ENCODE assay signal across 25 mouse cellular contexts in the genomic region with DNA sequence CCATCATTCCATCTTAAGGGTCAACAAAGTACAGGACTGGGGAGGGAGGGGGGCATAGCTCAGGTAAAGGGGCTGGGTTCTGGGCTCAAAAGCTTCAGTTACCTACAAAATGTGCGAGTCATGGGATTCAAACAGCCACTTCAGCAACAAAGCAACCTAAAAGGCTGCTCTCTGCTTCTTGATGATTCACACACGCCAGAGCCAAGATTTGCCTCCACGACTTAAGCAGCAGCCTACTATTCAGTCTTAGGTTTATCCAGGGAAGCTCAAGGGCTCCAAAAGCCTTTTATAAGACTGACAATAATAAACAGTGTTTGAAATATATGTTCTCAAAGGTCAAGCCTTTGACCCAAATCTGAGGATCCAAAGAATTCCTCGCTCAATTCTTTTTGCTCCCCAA.
DNase-seq lines count a peak whose midpoint lies in the region; ATAC-seq and TF ChIP-seq lines count a peak whose summit lies in the region.
"Had no signal": no experiment of that assay in that cellular context is flagged by ENCODE, and none has a peak within 500 bp of the region (broad histone marks: within the 10 kb centered on the region; RNA-seq: fewer than 3 reads in every experiment).

No protein-coding gene starts in this region.

- peak; percentile 31; the same call in 1 of the 2 replicates for ATAC-seq in lung, embryonic 14.5 days (ENCODE audit: insufficient read depth)
- no peak for ATAC-seq in forebrain, embryonic 11.5 days (replicated peaks; ENCODE audit: low FRiP score)
- ATAC-seq: CD4-positive, CD25-positive, alpha-beta regulatory T cell, adult 4 months; forebrain, embryonic 14.5 days; forebrain, postnatal 0 days had no signal

- H3K4me2 ChIP-seq in lung, embryonic 14.5 days: no peak overlapping the region
- no peak overlapping the region for H3K4me2 ChIP-seq in forebrain, embryonic 11.5 days (ENCODE audit: low read depth, low read length, severe bottlenecking)
- H3K4me2 ChIP-seq: heart, embryonic 13.5 days; hindbrain, embryonic 15.5 days had no signal

- no peaks in the 10 kb centered on the region for H3K9me3 ChIP-seq in lung, embryonic 14.5 days (ENCODE audit: low read depth, low read length)
- no peaks in the 10 kb centered on the region for H3K9me3 ChIP-seq in forebrain, embryonic 11.5 days (ENCODE audit: control insufficient read depth, low read length)
- H3K9me3 ChIP-seq: forebrain, embryonic 10.5 days; heart, embryonic 13.5 days; hindbrain, embryonic 15.5 days had no signal

- H3K36me3 ChIP-seq in heart, adult 2 months (ENCODE audit: control insufficient read depth, insufficient read depth, low read length): no peaks in the 10 kb centered on the region
- H3K36me3 ChIP-seq in lung, embryonic 14.5 days (ENCODE audit: insufficient read depth): no peaks in the 10 kb centered on the region
- H3K36me3 ChIP-seq in forebrain, embryonic 11.5 days (ENCODE audit: control insufficient read depth, insufficient read depth, low read length): no peaks in the 10 kb centered on the region
- H3K36me3 ChIP-seq: forebrain, embryonic 10.5 days; heart, embryonic 13.5 days; hindbrain, embryonic 15.5 days had no signal

- H3K4me1 ChIP-seq in heart, adult 2 months (ENCODE audit: control insufficient read depth, insufficient read depth, low read length): no peaks in the 10 kb centered on the region
- H3K4me1 ChIP-seq in lung, embryonic 14.5 days (ENCODE audit: insufficient read depth): 0 out of 2 replicates have a peak, but pooled peaks cover 8% of the 10 kb centered on the region
- H3K4me1 ChIP-seq in forebrain, embryonic 11.5 days (replicated peaks; ENCODE audit: control insufficient read depth, insufficient read depth, low read length): no peaks in the 10 kb centered on the region
- H3K4me1 ChIP-seq: forebrain, embryonic 10.5 days; hindbrain, embryonic 15.5 days had no signal

- no peak for TF ChIP-seq CTCF in heart, adult 2 months (IDR thresholded peaks at IDR 0.05)
- TF ChIP-seq CTCF in lung, embryonic 14.5 days (IDR thresholded peaks at IDR 0.05; ENCODE audit: low read depth): no peak

- peak; percentile 34 for DNase-seq in heart, adult 11 months
- DNase-seq in heart, adult 2 months: no peak
- DNase-seq in lung, embryonic 14.5 days: peak; percentile 47
- DNase-seq in lung, postnatal 25 days (ENCODE audit: low spot score): no peak
- peak; percentile 15 for DNase-seq in urinary bladder, postnatal 14 days (ENCODE audit: low spot score)
- no peak for DNase-seq in urinary bladder, postnatal 36 days (ENCODE audit: low spot score in 2 of 2)
- DNase-seq in yolk sac, embryonic 10.5 days (ENCODE audit: low spot score): peak; percentile 9
- no peak for DNase-seq in forebrain, embryonic 11.5 days (ENCODE audit: low spot score)
- DNase-seq: adrenal gland, adult 2 months; adrenal gland, postnatal 14 days; cerebellum, adult 11-12 months; cerebellum, adult 8-10 months; cerebellum, postnatal 10 days; cerebellum, postnatal 36 days; embryo, embryonic 11 days; forebrain, postnatal 0 days; gastrocnemius, postnatal 10 days; gastrocnemius, postnatal 36 days; heart, postnatal 14 days; heart, postnatal 4 days had no signal

- H3K4me3 ChIP-seq in heart, adult 2 months: no peak overlapping the region
- no peak overlapping the region for H3K4me3 ChIP-seq in lung, embryonic 14.5 days (ENCODE audit: low read depth, low read length)
- no peak overlapping the region for H3K4me3 ChIP-seq in forebrain, embryonic 11.5 days (ENCODE audit: low read depth, low read length)
- H3K4me3 ChIP-seq: forebrain, embryonic 10.5 days; heart, embryonic 13.5 days; hindbrain, embryonic 15.5 days had no signal

- intact Hi-C loops in heart, adult 2 months (cut with DNase I): no loop called here

- TF ChIP-seq EP300 in heart, adult 2 months (IDR thresholded peaks at IDR 0.05; ENCODE audit: insufficient read depth, low read depth, low read length): no peak

- H3K79me2 ChIP-seq in heart, adult 2 months (replicated peaks; ENCODE audit: control insufficient read depth, insufficient read depth, low read length): no peaks in the 10 kb centered on the region

- no peak overlapping the region for H3K27ac ChIP-seq in heart, adult 2 months
- H3K27ac ChIP-seq in lung, embryonic 14.5 days (ENCODE audit: low read depth): no peak overlapping the region
- H3K27ac ChIP-seq in forebrain, embryonic 11.5 days (ENCODE audit: low read depth, low read length): no peak overlapping the region
- H3K27ac ChIP-seq: forebrain, embryonic 10.5 days; heart, embryonic 13.5 days; hindbrain, embryonic 15.5 days had no signal

- no peaks in the 10 kb centered on the region for H3K27me3 ChIP-seq in heart, adult 2 months (ENCODE audit: control insufficient read depth, insufficient read depth, low read length)
- H3K27me3 ChIP-seq in lung, embryonic 14.5 days (ENCODE audit: insufficient read depth, low read length): no peaks in the 10 kb centered on the region
- no peaks in the 10 kb centered on the region for H3K27me3 ChIP-seq in forebrain, embryonic 11.5 days (ENCODE audit: control insufficient read depth, insufficient read depth, low read length)
- H3K27me3 ChIP-seq: heart, embryonic 13.5 days; hindbrain, embryonic 15.5 days had no signal

- H3K9ac ChIP-seq in heart, adult 2 months (ENCODE audit: low read depth, low read length): no peak overlapping the region
- no peak overlapping the region for H3K9ac ChIP-seq in lung, embryonic 14.5 days
- H3K9ac ChIP-seq in forebrain, embryonic 11.5 days (ENCODE audit: low read length): no peak overlapping the region
- H3K9ac ChIP-seq: forebrain, postnatal 0 days; heart, embryonic 13.5 days; hindbrain, embryonic 15.5 days had no signal

- 63% methylated on average over 4 of the region's 4 CpGs for WGBS in heart, adult 2 months
- WGBS in lung, embryonic 14.5 days: 34% methylated on average over 4 of the region's 4 CpGs
- WGBS in forebrain, embryonic 11.5 days: 88% methylated on average over 4 of the region's 4 CpGs

- TF ChIP-seq POLR2A in heart, adult 2 months (IDR thresholded peaks at IDR 0.05; ENCODE audit: insufficient read depth, low read depth, low read length): no peak

Comparison
In these comparisons a context has a peak if more than half of its experiments do, and no peak if none do; other contexts are left out.
1. DNase-seq: peak in heart, adult 11 months (single experiment), lung, embryonic 14.5 days (single experiment), urinary bladder, postnatal 14 days (single experiment) and yolk sac, embryonic 10.5 days (single experiment); none in heart, adult 2 months (0 of 2), lung, postnatal 25 days (single experiment), urinary bladder, postnatal 36 days (0 of 2) and forebrain, embryonic 11.5 days (single experiment).